25 mouse cellular contexts compared by ENCODE assay signal in the genomic region with DNA sequence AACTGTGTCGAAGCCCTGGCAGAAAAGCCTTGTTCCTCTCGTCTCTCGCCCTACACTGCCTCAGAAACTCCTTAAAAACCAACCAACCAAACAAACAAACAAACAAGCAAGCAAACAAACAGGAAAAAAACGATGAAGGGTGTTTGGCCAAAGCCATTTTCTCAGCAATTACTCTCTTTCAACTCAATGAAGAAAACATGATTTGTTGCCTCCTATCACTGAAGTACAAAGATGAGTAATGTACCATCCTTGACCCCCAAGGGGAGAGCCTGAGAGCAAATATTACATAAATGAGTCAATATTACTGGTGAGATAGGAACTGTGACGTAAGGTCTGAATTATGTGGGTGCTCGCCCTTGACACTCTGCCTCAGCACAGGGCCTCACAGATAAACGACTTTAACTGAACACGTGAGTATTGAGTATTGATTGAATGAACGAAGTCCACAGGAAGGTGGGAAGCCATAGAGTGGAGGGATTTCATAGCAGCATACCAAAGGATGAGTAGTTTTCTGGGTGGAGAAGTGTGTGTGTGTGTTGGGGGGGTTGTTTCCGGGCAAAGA. TPM values are rescaled to one million over a fixed set of nuclear protein-coding genes. Genes with fewer than 3 reads are reported as not detected.
A peak's percentile ranks its signal among the peaks of the same experiment; 100 is the strongest.
DNase-seq lines count a peak whose midpoint lies in the region; ATAC-seq and TF ChIP-seq lines count a peak whose summit lies in the region.
"Had no signal": no experiment of that assay in that cellular context is flagged by ENCODE, and none has a peak within 500 bp of the region (broad histone marks: within the 10 kb centered on the region; RNA-seq: fewer than 3 reads in every experiment).

No protein-coding gene starts in this region.

- TF ChIP-seq EP300 in liver, postnatal 0 days (IDR thresholded peaks at IDR 0.05; ENCODE audit: low read depth) = peak; percentile 91

- H3K27me3 ChIP-seq in intestine, embryonic 16.5 days (replicated peaks; ENCODE audit: control insufficient read depth, insufficient read depth, low read length) = no peaks in the 10 kb centered on the region
- H3K27me3 ChIP-seq in liver, postnatal 0 days (ENCODE audit: insufficient read depth, low read length) = no peaks in the 10 kb centered on the region
- H3K27me3 ChIP-seq: heart, embryonic 13.5 days; hindbrain, embryonic 13.5 days; limb, embryonic 13.5 days; lung, embryonic 15.5 days; neural tube, embryonic 13.5 days had no signal

- intact Hi-C loops in heart, postnatal 36 days (cut with DNase I) = no loop called here
- intact Hi-C loops in heart, postnatal 10 days (cut with DNase I) = no loop called here

- peak; percentile 76 for ATAC-seq in intestine, embryonic 16.5 days
- ATAC-seq in liver, postnatal 0 days = peak; percentile 85
- ATAC-seq: forebrain, embryonic 16.5 days; midbrain, embryonic 16.5 days had no signal

- H3K27ac ChIP-seq in intestine, embryonic 16.5 days (ENCODE audit: low read length) = peak overlapping the region; percentile 69
- H3K27ac ChIP-seq in liver, postnatal 0 days (ENCODE audit: low read depth) = peak overlapping the region; percentile 85
- H3K27ac ChIP-seq: embryonic facial prominence, embryonic 10.5 days; heart, embryonic 13.5 days; hindbrain, embryonic 13.5 days; limb, embryonic 13.5 days; lung, embryonic 15.5 days; macrophage; midbrain, embryonic 10.5 days; neural tube, embryonic 13.5 days had no signal

- H3K4me1 ChIP-seq in intestine, embryonic 16.5 days (ENCODE audit: control insufficient read depth, insufficient read depth, low read length) = peaks cover 26% of the 10 kb centered on the region
- H3K4me1 ChIP-seq in liver, postnatal 0 days (ENCODE audit: insufficient read depth) = peaks cover 41% of the 10 kb centered on the region
- H3K4me1 ChIP-seq: heart, embryonic 13.5 days; hindbrain, embryonic 13.5 days; lung, embryonic 15.5 days; midbrain, embryonic 10.5 days; neural tube, embryonic 13.5 days had no signal

- no peak overlapping the region for H3K4me3 ChIP-seq in intestine, embryonic 16.5 days (ENCODE audit: low read length)
- no peak overlapping the region for H3K4me3 ChIP-seq in liver, postnatal 0 days (ENCODE audit: low read depth, low read length)
- H3K4me3 ChIP-seq: embryonic facial prominence, embryonic 10.5 days; heart, embryonic 13.5 days; hindbrain, embryonic 13.5 days; limb, embryonic 13.5 days; lung, embryonic 15.5 days; midbrain, embryonic 10.5 days; myocyte; neural tube, embryonic 13.5 days had no signal

- H3K9me3 ChIP-seq in intestine, embryonic 16.5 days (ENCODE audit: control insufficient read depth, low read length) = no peaks in the 10 kb centered on the region
- no peaks in the 10 kb centered on the region for H3K9me3 ChIP-seq in liver, postnatal 0 days (ENCODE audit: low read length)
- H3K9me3 ChIP-seq: embryonic facial prominence, embryonic 10.5 days; heart, embryonic 13.5 days; hindbrain, embryonic 13.5 days; limb, embryonic 13.5 days; lung, embryonic 15.5 days; midbrain, embryonic 10.5 days; neural tube, embryonic 13.5 days had no signal

- H3K9ac ChIP-seq in intestine, embryonic 16.5 days (ENCODE audit: low read depth, low read length) = no peak overlapping the region
- no peak overlapping the region for H3K9ac ChIP-seq in liver, postnatal 0 days (replicated peaks)
- H3K9ac ChIP-seq: heart, embryonic 13.5 days; hindbrain, embryonic 13.5 days; limb, embryonic 13.5 days; lung, embryonic 15.5 days; neural tube, embryonic 13.5 days had no signal

- DNase-seq in adrenal gland, adult (ENCODE audit: inconsistent age in 2 of 2, low spot score in 1 of 2) = peak; percentile 78 to 91
- no peak for DNase-seq in adrenal gland, postnatal 4 days (ENCODE audit: low spot score in 2 of 2)
- peak; percentile 25 for DNase-seq in 3T3-L1 (ENCODE audit: low read depth, low spot score)
- no peak for DNase-seq in liver, postnatal 0 days
- no peak for DNase-seq in heart, postnatal 36 days
- DNase-seq in heart, postnatal 10 days = no peak
- DNase-seq in T-cell, adult 2 months (ENCODE audit: low spot score) = no peak
- DNase-seq: cerebellum, adult 11 months; cerebellum, postnatal 10 days; gastrocnemius, postnatal 14 days; heart, adult 18-20 months; kidney, postnatal 36 days; right cerebral cortex, adult 18-20 months had no signal

- 65% methylated on average over 10 of the region's 10 CpGs for WGBS in intestine, embryonic 16.5 days
- 57% methylated on average over 10 of the region's 10 CpGs for WGBS in liver, postnatal 0 days (ENCODE audit: insufficient replicate concordance)

- no peak overlapping the region for H3K4me2 ChIP-seq in intestine, embryonic 16.5 days (ENCODE audit: low read depth, low read length)
- no peak overlapping the region for H3K4me2 ChIP-seq in liver, postnatal 0 days (ENCODE audit: low read depth, low read length)
- H3K4me2 ChIP-seq: heart, embryonic 13.5 days; hindbrain, embryonic 13.5 days; limb, embryonic 13.5 days; lung, embryonic 15.5 days; neural tube, embryonic 13.5 days had no signal

- no peaks in the 10 kb centered on the region for H3K36me3 ChIP-seq in intestine, embryonic 16.5 days (ENCODE audit: control insufficient read depth, insufficient read depth, low read length)
- H3K36me3 ChIP-seq in liver, postnatal 0 days (replicated peaks; ENCODE audit: insufficient read depth, low read length) = no peaks in the 10 kb centered on the region
- H3K36me3 ChIP-seq: embryonic facial prominence, embryonic 10.5 days; heart, embryonic 13.5 days; hindbrain, embryonic 13.5 days; limb, embryonic 13.5 days; lung, embryonic 15.5 days; midbrain, embryonic 10.5 days; neural tube, embryonic 13.5 days had no signal

- no peak for TF ChIP-seq CTCF in liver, postnatal 0 days (IDR thresholded peaks at IDR 0.05; ENCODE audit: low read depth)

RNA-seq across cellular contexts. Expression of gene Abhd2, which starts 13.9 kb away (rescaled TPM):
- total RNA-seq in adrenal gland, postnatal 4 days (2021) = 100 to 1,000 TPM; 382 to 406 TPM
- polyA plus RNA-seq in intestine, embryonic 16.5 days (2015; fragmentation: Nextera tagmentation; extraction: Ambion mirVana) = 11.5 and 15.1 TPM in 2 replicates
- polyA plus RNA-seq in liver, postnatal 0 days (2015; fragmentation: Nextera tagmentation; extraction: Ambion mirVana) = 38.2 and 49.3 TPM in 2 replicates
- 10 to 100 TPM; 29.7 to 37.5 TPM for total RNA-seq in heart, postnatal 36 days (2021)
- total RNA-seq in heart, postnatal 10 days (2021) = 10 to 100 TPM; 40.0 to 45.2 TPM

Comparison
In these comparisons a context has a peak if more than half of its experiments do, and no peak if none do; other contexts are left out.
1. DNase-seq: peak in adrenal gland, adult (2 of 2) and 3T3-L1 (single experiment); none in adrenal gland, postnatal 4 days (0 of 2), liver, postnatal 0 days (single experiment), heart, postnatal 36 days (0 of 2), heart, postnatal 10 days (0 of 2) and T-cell, adult 2 months (single experiment).
2. RNA of gene Abhd2, which starts 13.9 kb away (total RNA-seq): 382 to 406 TPM in adrenal gland, postnatal 4 days; 40.0 to 45.2 TPM in heart, postnatal 10 days and 29.7 to 37.5 TPM in heart, postnatal 36 days; every median in the first group is over 4 times any median in the second.